Mouse (Mus musculus): ENCODE results near the gene Spop. TPM values are rescaled to one million over a fixed set of nuclear protein-coding genes. Genes with fewer than 3 reads are reported as not detected.

The Spop gene
- polyA plus RNA-seq (2011; ENCODE audit: insufficient read depth, insufficient read length, low read depth, missing spikeins): 38.5 and 40.4 TPM in 2 replicates

DNA sequence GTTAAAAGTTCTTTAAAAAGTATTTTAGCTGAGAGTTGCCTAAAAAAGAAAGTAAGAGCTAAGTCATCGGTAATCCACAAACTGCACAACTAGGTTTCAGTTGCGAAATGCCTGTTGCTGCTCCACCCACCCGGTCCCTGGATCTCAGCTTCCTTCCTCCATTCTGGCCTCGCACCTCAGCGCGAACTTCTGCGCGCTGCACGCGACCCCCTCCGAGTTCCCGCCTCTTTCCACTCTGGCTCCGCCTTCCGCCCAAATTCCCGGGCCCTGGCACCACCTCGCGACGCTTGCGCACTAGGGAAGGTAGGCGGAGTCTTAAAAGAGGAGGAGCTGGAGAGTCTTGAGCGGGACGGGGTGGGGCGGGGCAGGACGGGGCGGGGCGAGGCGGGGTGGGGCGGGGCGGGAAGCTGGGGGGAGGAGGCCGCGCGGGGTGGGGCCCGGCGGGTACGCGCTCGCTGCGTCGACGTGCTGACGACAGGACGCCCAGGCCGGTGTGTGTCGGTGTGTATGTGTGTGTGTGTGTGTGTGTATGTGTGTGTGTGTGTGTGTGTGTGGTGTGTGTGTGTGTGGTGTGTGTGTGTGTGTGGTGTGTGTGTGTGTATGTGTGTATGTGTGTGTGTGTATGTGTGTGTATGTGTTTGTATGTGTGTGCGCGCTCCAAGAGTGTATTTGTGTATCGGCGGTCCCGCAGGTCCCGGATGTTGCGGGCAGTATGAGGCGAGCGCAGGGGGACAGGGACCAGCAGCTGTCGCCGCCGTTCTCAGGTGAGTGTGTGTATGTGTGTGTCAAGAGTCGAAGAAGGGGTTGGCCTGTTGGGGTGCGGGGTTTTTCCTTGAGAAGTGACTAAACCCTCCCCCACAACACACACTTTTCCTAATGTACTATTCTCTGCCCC lies at the start of gene Spop:
Spop (plus strand) TSS at position 440 of the 895 bp plus-strand sequence.
- Histone ChIP-seq H3K9ac (ENCODE audit: low read depth, poor library complexity, severe bottlenecking) (peak within 1 kb of the TSS; percentile 63), H3K4me3 (ENCODE audit: low read depth, low read length) (peak within 1 kb of the TSS; percentile 82), H3K4me1 (ENCODE audit: control insufficient read depth, insufficient read depth, low read length) (no peaks in the 10 kb centered on the region), H3K27ac (ENCODE audit: insufficient read depth, low read length) (peak within 1 kb of the TSS; percentile 78; the same call in 1 of the 2 replicates), H3K36me3 (ENCODE audit: control insufficient read depth, insufficient read depth, low read length, poor library complexity, severe bottlenecking) (no peaks in the 10 kb centered on the region), H3K9me3 (replicated peaks; ENCODE audit: control insufficient read depth, insufficient read depth, low read length, poor library complexity, severe bottlenecking) (peaks cover 5% of the 10 kb centered on the region; the same call in 1 of the 2 replicates), H3K27me3 (ENCODE audit: control insufficient read depth, insufficient read depth, low read length, poor library complexity, severe bottlenecking) (peaks cover 9% of the 10 kb centered on the region)
- 0 out of 2 replicates have a peak, but pooled peaks have one; percentile 5 for TF ChIP-seq EP300 (IDR thresholded peaks at IDR 0.05; ENCODE audit: insufficient read depth, low read depth, low read length)
- no peak for TF ChIP-seq POLR2A (IDR thresholded peaks at IDR 0.05; ENCODE audit: insufficient read depth, low read length)

DNA sequence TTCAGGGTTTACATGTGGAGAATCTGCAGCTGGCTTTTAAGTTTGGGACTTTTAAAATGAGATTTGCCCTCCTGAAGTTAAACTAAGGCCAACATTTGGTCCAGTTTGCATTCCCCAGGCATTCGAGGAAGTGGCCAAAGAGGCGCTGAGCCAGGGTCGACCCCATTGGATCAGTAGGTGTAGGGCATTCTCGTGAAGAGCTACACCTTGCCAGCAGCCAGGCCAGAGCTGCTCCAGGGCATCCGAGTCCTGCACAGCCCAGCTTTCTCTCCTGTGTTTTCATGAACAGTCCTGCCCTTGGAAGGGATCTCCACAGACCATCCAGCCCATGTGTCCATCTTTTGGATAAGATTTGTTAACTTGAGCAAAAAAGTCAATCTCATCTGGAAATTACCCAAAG lies 49.5 kb upstream of the Spop start:
- H3K4me3 ChIP-seq (ENCODE audit: low read depth, low read length): no peak overlapping the region
- no peak for TF ChIP-seq CTCF (IDR thresholded peaks at IDR 0.05; ENCODE audit: low read depth, low read length)
- no peak for TF ChIP-seq EP300 (IDR thresholded peaks at IDR 0.05; ENCODE audit: insufficient read depth, low read depth, low read length)
- no peak for TF ChIP-seq POLR2A (IDR thresholded peaks at IDR 0.05; ENCODE audit: insufficient read depth, low read length)
- H3K4me1 ChIP-seq (ENCODE audit: control insufficient read depth, insufficient read depth, low read length): no peaks in the 10 kb centered on the region
- H3K27me3 ChIP-seq (ENCODE audit: control insufficient read depth, insufficient read depth, low read length, poor library complexity, severe bottlenecking): no peaks in the 10 kb centered on the region
- H3K9ac ChIP-seq (ENCODE audit: low read depth, poor library complexity, severe bottlenecking): no peak overlapping the region
- no peak overlapping the region for H3K27ac ChIP-seq (ENCODE audit: insufficient read depth, low read length)
- no peaks in the 10 kb centered on the region; the same call in 1 of the 2 replicates for H3K36me3 ChIP-seq (ENCODE audit: control insufficient read depth, insufficient read depth, low read length, poor library complexity, severe bottlenecking)
- no peaks in the 10 kb centered on the region for H3K9me3 ChIP-seq (replicated peaks; ENCODE audit: control insufficient read depth, insufficient read depth, low read length, poor library complexity, severe bottlenecking)

DNA sequence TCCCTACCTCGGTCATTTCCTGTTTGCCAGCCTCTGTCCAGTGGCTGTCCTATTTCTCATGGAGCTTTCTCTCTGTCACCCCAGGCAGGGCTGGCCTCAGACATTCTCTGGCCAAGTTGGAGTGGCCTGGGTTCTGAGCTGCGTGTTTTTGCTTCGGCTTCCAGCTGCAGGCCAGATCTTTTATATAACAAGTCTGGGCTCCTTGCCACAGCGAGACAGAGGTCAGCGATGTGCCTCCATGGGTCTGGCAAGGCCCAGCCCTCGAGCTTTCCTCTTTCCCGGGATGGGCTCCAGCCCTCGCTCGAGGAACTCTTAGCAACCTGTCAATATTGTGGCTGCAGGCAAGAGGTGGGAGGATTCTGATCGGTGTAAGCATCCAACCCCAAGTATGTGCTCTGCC lies 48.3 kb upstream of the Spop start:
- H3K27me3 ChIP-seq (ENCODE audit: control insufficient read depth, insufficient read depth, low read length, poor library complexity, severe bottlenecking): no peaks in the 10 kb centered on the region
- no peak for TF ChIP-seq CTCF (IDR thresholded peaks at IDR 0.05; ENCODE audit: low read depth, low read length)
- no peak for TF ChIP-seq POLR2A (IDR thresholded peaks at IDR 0.05; ENCODE audit: insufficient read depth, low read length)
- TF ChIP-seq EP300 (IDR thresholded peaks at IDR 0.05; ENCODE audit: insufficient read depth, low read depth, low read length): no peak
- no peak overlapping the region for H3K27ac ChIP-seq (ENCODE audit: insufficient read depth, low read length)

DNA sequence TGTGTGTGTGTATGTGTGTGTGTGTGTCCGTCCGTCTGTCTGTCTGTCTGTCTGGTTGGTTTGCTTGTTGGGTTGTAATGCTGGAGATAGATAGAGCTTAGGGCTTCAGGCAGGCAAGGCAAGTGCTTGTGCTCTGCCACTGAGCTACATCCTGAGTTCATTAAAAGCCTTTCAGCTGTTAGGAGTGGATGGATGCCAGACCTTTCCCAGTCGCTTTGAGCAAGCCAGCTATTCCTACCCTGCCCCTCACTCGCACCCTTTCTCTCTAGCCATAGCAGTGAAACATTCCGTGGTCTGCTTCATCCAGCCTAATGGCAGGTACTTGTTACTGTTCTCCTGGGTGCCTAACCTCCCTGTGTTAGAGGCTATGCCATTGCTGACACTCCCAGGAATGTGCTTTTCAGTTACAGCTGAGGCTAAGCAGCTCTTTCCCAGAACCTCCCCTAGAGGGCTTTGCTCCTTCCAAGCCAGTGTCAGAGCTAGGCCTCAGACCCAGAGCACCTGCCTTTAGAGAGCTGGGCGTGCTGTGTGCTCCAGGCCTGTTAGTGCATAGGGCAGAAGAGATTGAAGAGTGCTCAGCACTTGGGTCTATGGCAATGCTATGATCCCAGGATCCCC lies 47.5 kb upstream of the Spop start:
- H3K27me3 ChIP-seq (ENCODE audit: control insufficient read depth, insufficient read depth, low read length, poor library complexity, severe bottlenecking): no peaks in the 10 kb centered on the region
- H3K36me3 ChIP-seq (ENCODE audit: control insufficient read depth, insufficient read depth, low read length, poor library complexity, severe bottlenecking): peaks cover 2% of the 10 kb centered on the region; the same call in 1 of the 2 replicates
- no peaks in the 10 kb centered on the region for H3K9me3 ChIP-seq (replicated peaks; ENCODE audit: control insufficient read depth, insufficient read depth, low read length, poor library complexity, severe bottlenecking)
- no peak overlapping the region for H3K27ac ChIP-seq (ENCODE audit: insufficient read depth, low read length)
- no peak overlapping the region for H3K9ac ChIP-seq (ENCODE audit: low read depth, poor library complexity, severe bottlenecking)
- no peak overlapping the region for H3K4me3 ChIP-seq (ENCODE audit: low read depth, low read length)
- no peaks in the 10 kb centered on the region for H3K4me1 ChIP-seq (ENCODE audit: control insufficient read depth, insufficient read depth, low read length)
- no peak for TF ChIP-seq POLR2A (IDR thresholded peaks at IDR 0.05; ENCODE audit: insufficient read depth, low read length)
- no peak for TF ChIP-seq EP300 (IDR thresholded peaks at IDR 0.05; ENCODE audit: insufficient read depth, low read depth, low read length)
- TF ChIP-seq CTCF (IDR thresholded peaks at IDR 0.05; ENCODE audit: low read depth, low read length): no peak

More for the DNA sequence above, 48.3 kb upstream of the Spop start:
- Histone ChIP-seq H3K4me3 (ENCODE audit: low read depth, low read length) (no peak overlapping the region), H3K9me3 (replicated peaks; ENCODE audit: control insufficient read depth, insufficient read depth, low read length, poor library complexity, severe bottlenecking) (no peaks in the 10 kb centered on the region), H3K36me3 (ENCODE audit: control insufficient read depth, insufficient read depth, low read length, poor library complexity, severe bottlenecking) (no peaks in the 10 kb centered on the region; the same call in 1 of the 2 replicates), H3K9ac (ENCODE audit: low read depth, poor library complexity, severe bottlenecking) (no peak overlapping the region), H3K4me1 (ENCODE audit: control insufficient read depth, insufficient read depth, low read length) (no peaks in the 10 kb centered on the region)

DNA sequence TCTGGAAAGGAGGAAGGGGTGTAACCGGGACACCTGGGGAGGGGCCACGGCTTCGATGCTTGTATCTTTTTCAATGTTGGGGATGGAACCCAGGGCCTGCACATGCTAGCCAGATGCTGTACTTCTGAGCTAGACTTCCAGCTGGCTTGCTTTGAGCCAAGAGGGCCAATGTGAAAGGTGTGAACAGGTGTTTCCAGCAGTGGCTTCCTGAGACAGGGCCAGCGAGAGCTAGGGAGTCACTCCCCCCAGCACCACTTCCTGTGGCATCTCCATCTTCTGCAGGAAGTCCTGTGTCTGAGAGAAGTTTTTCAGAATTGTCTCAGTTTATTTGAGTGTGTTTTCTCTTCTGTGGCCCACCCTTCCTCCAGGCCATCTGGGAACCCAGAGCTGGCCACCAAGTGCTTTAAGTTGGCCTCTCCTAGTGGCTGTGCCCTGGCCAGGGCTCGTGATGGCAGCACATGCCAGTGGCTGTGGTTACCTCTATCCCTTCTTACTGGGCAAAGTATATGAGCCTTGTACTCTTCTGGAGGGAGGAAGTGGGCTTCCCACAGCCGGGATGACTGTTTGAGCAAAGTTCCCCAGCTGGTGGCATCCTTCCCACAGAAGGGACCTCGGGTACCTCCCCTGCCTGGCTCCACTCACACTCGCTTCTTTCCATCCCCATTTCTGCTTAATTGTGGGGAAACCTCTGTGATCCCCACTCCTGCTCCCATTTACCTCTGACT lies 46.7 kb upstream of the Spop start:
- no peak overlapping the region for H3K9ac ChIP-seq (ENCODE audit: low read depth, poor library complexity, severe bottlenecking)
- H3K4me1 ChIP-seq (ENCODE audit: control insufficient read depth, insufficient read depth, low read length): no peaks in the 10 kb centered on the region
- H3K36me3 ChIP-seq (ENCODE audit: control insufficient read depth, insufficient read depth, low read length, poor library complexity, severe bottlenecking): peaks cover 5% of the 10 kb centered on the region; the same call in 1 of the 2 replicates
- TF ChIP-seq POLR2A (IDR thresholded peaks at IDR 0.05; ENCODE audit: insufficient read depth, low read length): no peak
- TF ChIP-seq EP300 (IDR thresholded peaks at IDR 0.05; ENCODE audit: insufficient read depth, low read depth, low read length): no peak
- no peak for TF ChIP-seq CTCF (IDR thresholded peaks at IDR 0.05; ENCODE audit: low read depth, low read length)
- no peak overlapping the region for H3K27ac ChIP-seq (ENCODE audit: insufficient read depth, low read length)
- H3K4me3 ChIP-seq (ENCODE audit: low read depth, low read length): no peak overlapping the region
- no peaks in the 10 kb centered on the region for H3K27me3 ChIP-seq (ENCODE audit: control insufficient read depth, insufficient read depth, low read length, poor library complexity, severe bottlenecking)
- no peaks in the 10 kb centered on the region for H3K9me3 ChIP-seq (replicated peaks; ENCODE audit: control insufficient read depth, insufficient read depth, low read length, poor library complexity, severe bottlenecking)
